Mouse (Mus musculus) limb, embryonic 10.5 days (tissue): ENCODE data around the gene Irs1. TPM values are rescaled to one million over a fixed set of nuclear protein-coding genes. Genes with fewer than 3 reads are reported as not detected.

ENCODE experiments used
- DNase-seq: peaks from one replicate; pipeline ENCODE4 v3.0.0-alpha.2; 2017; ENCODE audit warnings: low spot score
- H3K27ac ChIP-seq: fragments of 300-500 bp; sonication (generic); 2 replicates; pipeline ENCODE4 v1.5.1; 2016; ENCODE audit warnings: mild to moderate bottlenecking
- H3K27me3 ChIP-seq: fragments of 300-500 bp; sonication (generic); 2 replicates; pipeline ENCODE4 v1.6.1; 2016; ENCODE audit warnings: low read depth, mild to moderate bottlenecking; ENCODE audit not compliant: poor library complexity, severe bottlenecking
- H3K36me3 ChIP-seq: fragments of 300-500 bp; sonication (generic); 2 replicates; pipeline ENCODE4 v1.6.1; 2016; ENCODE audit warnings: mild to moderate bottlenecking, moderate library complexity
- H3K4me1 ChIP-seq: fragments of 300-500 bp; sonication (generic); 2 replicates; pipeline ENCODE4 v1.6.1; 2016
- H3K4me3 ChIP-seq: fragments of 300-500 bp; sonication (generic); 2 replicates; pipeline ENCODE4 v1.5.1; 2016; ENCODE audit warnings: mild to moderate bottlenecking, moderate library complexity
- H3K9me3 ChIP-seq: fragments of 300-500 bp; sonication (generic); replicated peaks from 2 replicates; pipeline ENCODE4 v1.6.1; 2016; ENCODE audit warnings: mild to moderate bottlenecking
- WGBS: fragments of 180-500 bp; shearing (Covaris S2); methylation state at CpG from one replicate; pipeline ENCODE4 v1.1.7; 2016; 5-methylcytosine and 5-hydroxymethylcytosine counted together
- polyA plus RNA-seq: library from polyadenylated mRNA; unstranded; fragments of >200 nt; fragmentation: Nextera tagmentation; extraction: Ambion mirVana; gene quantifications from 2 replicates; pipeline ENCODE4 v1.2.1, GENCODE M21; 2016

The Irs1 gene
- polyA plus RNA-seq: 5.9 and 8.4 TPM in 2 replicates

GRCm38 (mm10) chr1:82291151-82291797 lies at the start of gene Irs1:
TSS of gene Irs1 (minus strand) at chr1:82291416.
- H3K27ac ChIP-seq: peak within 1 kb of the TSS; percentile 96
- peaks cover 4% of the 10 kb centered on the region; the same call in 1 of the 2 replicates for H3K9me3 ChIP-seq
- peaks cover 34% of the 10 kb centered on the region for H3K27me3 ChIP-seq
- peaks cover 31% of the 10 kb centered on the region for H3K36me3 ChIP-seq
- peak within 1 kb of the TSS; percentile 76 for H3K4me3 ChIP-seq
- under 1% methylated on average over 49 of the region's 60 CpGs for WGBS
- DNase-seq: peak; percentile 90
- H3K4me1 ChIP-seq: peaks cover 63% of the 10 kb centered on the region

GRCm38 (mm10) chr1:82334506-82334905 lies 43.3 kb upstream of the Irs1 start:
- Histone ChIP-seq H3K27ac (no peak overlapping the region), H3K27me3 (no peaks in the 10 kb centered on the region), H3K4me3 (no peak overlapping the region), H3K4me1 (no peaks in the 10 kb centered on the region), H3K9me3 (no peaks in the 10 kb centered on the region), H3K36me3 (no peaks in the 10 kb centered on the region)
- DNase-seq: no peak
- WGBS: 93% methylated on average over 3 of the region's 3 CpGs

- H3K9me3 ChIP-seq: no peaks in the 10 kb centered on the region
- no peaks in the 10 kb centered on the region for H3K27me3 ChIP-seq
- H3K27ac ChIP-seq: no peak overlapping the region
- no peaks in the 10 kb centered on the region for H3K4me1 ChIP-seq
- H3K36me3 ChIP-seq: no peaks in the 10 kb centered on the region
- no peak overlapping the region for H3K4me3 ChIP-seq
- DNase-seq: no peak
These were observed 38.7 kb upstream of the Irs1 start for GRCm38 (mm10) chr1:82329954-82330247.

GRCm38 (mm10) chr1:82329237-82329953 lies 38.2 kb upstream of the Irs1 start:
- H3K36me3 ChIP-seq: no peaks in the 10 kb centered on the region
- H3K27me3 ChIP-seq: no peaks in the 10 kb centered on the region
- peaks cover under 1% of the 10 kb centered on the region; the same call in 1 of the 2 replicates for H3K4me1 ChIP-seq
- H3K9me3 ChIP-seq: no peaks in the 10 kb centered on the region
- DNase-seq: no peak
- no peak overlapping the region for H3K4me3 ChIP-seq
- H3K27ac ChIP-seq: no peak overlapping the region
- 87% methylated on average over 4 of the region's 4 CpGs for whole genome bisulfite sequencing

GRCm38 (mm10) chr1:82328033-82328775 lies 37.0 kb upstream of the Irs1 start:
- Histone ChIP-seq H3K4me1 (peaks cover 7% of the 10 kb centered on the region), H3K27me3 (no peaks in the 10 kb centered on the region)
- 94% methylated on average over 7 of the region's 7 CpGs for WGBS

GRCm38 (mm10) chr1:82326120-82326519 lies 34.9 kb upstream of the Irs1 start:
- H3K36me3 ChIP-seq: no peaks in the 10 kb centered on the region
- DNase-seq: no peak
- no peaks in the 10 kb centered on the region for H3K27me3 ChIP-seq
- H3K27ac ChIP-seq: no peak overlapping the region
- H3K4me1 ChIP-seq: peaks cover 13% of the 10 kb centered on the region
- WGBS: 92% methylated on average over 5 of the region's 5 CpGs
- no peak overlapping the region for H3K4me3 ChIP-seq
- no peaks in the 10 kb centered on the region for H3K9me3 ChIP-seq

More at GRCm38 (mm10) chr1:82328033-82328775, 37.0 kb upstream of the Irs1 start:
- H3K27ac ChIP-seq: no peak overlapping the region
- no peak for DNase-seq
- no peak overlapping the region for H3K4me3 ChIP-seq
- no peaks in the 10 kb centered on the region for H3K36me3 ChIP-seq
- H3K9me3 ChIP-seq: no peaks in the 10 kb centered on the region

- no peak for DNase-seq
- Histone ChIP-seq H3K36me3 (no peaks in the 10 kb centered on the region), H3K27me3 (no peaks in the 10 kb centered on the region), H3K9me3 (no peaks in the 10 kb centered on the region), H3K27ac (no peak overlapping the region), H3K4me1 (peaks cover 17% of the 10 kb centered on the region), H3K4me3 (no peak overlapping the region)
- WGBS: 39% methylated on average over 4 of the region's 4 CpGs
These were observed 33.0 kb upstream of the Irs1 start for GRCm38 (mm10) chr1:82324131-82324785.

GRCm38 (mm10) chr1:82321441-82321840 lies 30.2 kb upstream of the Irs1 start:
- no peak for DNase-seq
- Histone ChIP-seq H3K4me3 (no peak overlapping the region), H3K36me3 (no peaks in the 10 kb centered on the region), H3K4me1 (peaks cover 22% of the 10 kb centered on the region), H3K27me3 (no peaks in the 10 kb centered on the region), H3K9me3 (no peaks in the 10 kb centered on the region), H3K27ac (no peak overlapping the region)
- 88% methylated on average over 1 of the region's 1 CpGs for WGBS

GRCm38 (mm10) chr1:82320864-82321263 lies 29.6 kb upstream of the Irs1 start:
- Histone ChIP-seq H3K27me3 (no peaks in the 10 kb centered on the region), H3K36me3 (no peaks in the 10 kb centered on the region), H3K9me3 (no peaks in the 10 kb centered on the region), H3K4me3 (no peak overlapping the region), H3K27ac (no peak overlapping the region), H3K4me1 (peaks cover 27% of the 10 kb centered on the region)
- WGBS: 90% methylated on average over 10 of the region's 10 CpGs
- no peak for DNase-seq

GRCm38 (mm10) chr1:82320456-82320855 lies 29.2 kb upstream of the Irs1 start:
- Histone ChIP-seq H3K27me3 (no peaks in the 10 kb centered on the region), H3K4me3 (no peak overlapping the region), H3K9me3 (no peaks in the 10 kb centered on the region), H3K4me1 (peaks cover 28% of the 10 kb centered on the region), H3K36me3 (no peaks in the 10 kb centered on the region), H3K27ac (no peak overlapping the region)
- no peak for DNase-seq
- 87% methylated on average over 6 of the region's 6 CpGs for WGBS

GRCm38 (mm10) chr1:82316746-82317126 lies 25.5 kb upstream of the Irs1 start:
- no peak for DNase-seq
- Histone ChIP-seq H3K27ac (peak overlapping the region; percentile 96), H3K4me1 (peaks cover 15% of the 10 kb centered on the region), H3K4me3 (peak overlapping the region; percentile 91), H3K9me3 (no peaks in the 10 kb centered on the region), H3K36me3 (no peaks in the 10 kb centered on the region), H3K27me3 (no peaks in the 10 kb centered on the region)
- WGBS: 0% methylated on average over 26 of the region's 26 CpGs

- DNase-seq: peak; percentile 98
- 5% methylated on average over 47 of the region's 47 CpGs for WGBS
- no peaks in the 10 kb centered on the region for H3K36me3 ChIP-seq
These were observed 25.0 kb upstream of the Irs1 start, which contains the start of gene Rhbdd1 for GRCm38 (mm10) chr1:82316111-82316745. TSS of gene Rhbdd1 (plus strand) at chr1:82316452.

More at GRCm38 (mm10) chr1:82316111-82316745, 25.0 kb upstream of the Irs1 start, which contains the start of gene Rhbdd1:
- H3K4me3 ChIP-seq: peak within 1 kb of the TSS; percentile 91
- H3K4me1 ChIP-seq: peaks cover 15% of the 10 kb centered on the region
- H3K27ac ChIP-seq: peak within 1 kb of the TSS; percentile 96
- no peaks in the 10 kb centered on the region for H3K9me3 ChIP-seq
- no peaks in the 10 kb centered on the region for H3K27me3 ChIP-seq
